Mouse (Mus musculus): ENCODE measurements at regions not wholly inside any gene's neighbourhood (a gene's known extent, or its start where the extent isn't known, plus 50 kb on each side); places are given as distances from the start of the nearest gene placed in this dataset.

- TF ChIP-seq CTCF (conservative IDR thresholded peaks at IDR 0.05; ENCODE audit: insufficient read depth, insufficient read length, low read depth, low read length): no peak
- no peak for TF ChIP-seq POLR2A (IDR thresholded peaks at IDR 0.05; ENCODE audit: low read depth, low read length)
Observed at GRCm38 (mm10) chr8:49481476-49481992, 637.8 kb upstream of the Tenm3 start.

Measured in kidney, adult 2 months (tissue).